Mouse (Mus musculus) heart, adult 2 months (tissue): Measurements from ENCODE around the gene Adnp.

Experiments used
- EP300 ChIP-seq: fragments of 200-500 bp; IDR thresholded peaks from 2 replicates; pipeline ENCODE4 v1.6.1; 2011; ENCODE audit warnings: low read depth, low read length, control low read depth; ENCODE audit not compliant: insufficient read depth
- POLR2A ChIP-seq: fragments of 200-500 bp; IDR thresholded peaks from 2 replicates; pipeline ENCODE4 v1.6.1; 2011; ENCODE audit warnings: mild to moderate bottlenecking, low read depth, low read length, control low read depth; ENCODE audit not compliant: insufficient read depth

DNA sequence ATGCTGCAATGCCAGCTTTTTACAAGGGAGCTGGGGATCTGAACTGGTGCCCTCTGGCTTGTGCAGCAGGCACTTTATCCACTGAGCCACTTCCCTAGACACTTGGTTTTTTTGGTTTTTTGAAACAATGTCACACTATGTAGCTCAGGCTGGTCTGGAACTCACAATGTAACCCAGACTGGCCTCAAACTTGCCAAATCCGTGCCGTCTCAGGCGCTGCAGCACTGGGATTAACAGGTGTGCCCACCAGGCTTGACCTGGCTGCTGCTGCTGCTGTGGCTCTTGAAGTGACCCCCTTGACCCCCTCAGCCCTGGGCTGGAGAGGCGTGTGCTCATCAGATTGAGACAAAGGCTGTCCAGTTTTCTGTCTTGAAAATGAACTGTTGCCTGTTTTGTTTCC lies 31.4 kb upstream of the Adnp start:
- no peak for TF ChIP-seq POLR2A
- TF ChIP-seq EP300, result no peak
